Mouse (Mus musculus) cerebellum, adult 2 months (tissue): ENCODE results near the gene Rab5b.

Source experiments
- CTCF ChIP-seq: fragments of 200-500 bp; IDR thresholded peaks from 2 replicates; pipeline ENCODE4 v1.5.1; 2011; ENCODE audit warnings: low read depth, mild to moderate bottlenecking, control low read depth, low read length, moderate library complexity, borderline replicate concordance; ENCODE audit not compliant: insufficient read depth
- POLR2A ChIP-seq: fragments of 200-500 bp; IDR thresholded peaks from 2 replicates; pipeline ENCODE4 v1.6.1; 2011; ENCODE audit warnings: low read length, control low read depth, borderline replicate concordance; ENCODE audit not compliant: insufficient read depth

DNA sequence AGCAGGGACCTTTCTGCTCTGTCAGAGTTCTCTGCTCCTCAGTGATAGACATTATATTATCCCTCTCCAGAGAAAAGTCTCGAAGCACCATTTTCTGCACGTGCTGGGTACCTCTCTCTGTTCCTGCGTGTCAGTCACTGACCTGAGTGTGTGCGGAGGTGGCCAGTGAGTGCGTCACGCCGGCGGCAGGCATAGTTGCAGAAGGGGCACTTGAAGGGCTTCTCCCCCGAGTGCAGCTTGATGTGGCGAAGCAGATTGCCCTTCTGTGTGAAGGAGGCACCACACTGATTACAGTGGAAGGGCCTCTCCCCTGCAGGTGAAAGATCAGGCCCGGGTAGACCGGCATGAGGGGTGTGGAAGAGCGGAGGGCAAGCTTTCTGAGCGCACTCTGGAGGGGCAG lies 56.1 kb downstream of the Rab5b start:
- TF ChIP-seq CTCF (no peak), POLR2A (no peak)
